Mouse (Mus musculus): Measurements from ENCODE around the gene Mup16.
A peak's percentile ranks its signal among the peaks of the same experiment; 100 is the strongest.
"Not testable (repeated sequence)": the region's sequence is repeated elsewhere in the genome, so short reads cannot be mapped to it uniquely, and the experiment has no call there.

Mup16 gene

DNA sequence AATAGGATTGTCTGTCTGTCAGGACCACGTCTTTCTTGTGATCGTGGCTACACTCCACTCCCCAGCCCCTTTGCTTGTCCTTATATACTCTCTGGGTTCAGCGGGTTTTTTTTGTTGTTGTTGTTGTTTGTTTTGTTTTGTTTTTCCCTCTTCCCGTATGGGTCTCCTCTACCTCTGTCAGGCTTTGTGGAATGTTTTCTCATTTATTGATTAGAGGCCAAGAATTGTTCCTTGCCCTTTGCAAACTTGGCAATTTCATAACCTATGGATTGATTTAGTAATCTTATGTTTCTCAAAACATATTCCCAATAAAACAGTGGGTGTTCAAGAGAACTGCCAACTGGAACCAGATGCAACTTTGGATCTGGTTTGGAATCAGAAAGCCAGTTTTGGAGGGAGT lies at the start of gene Mup16:
Mup16 (minus strand) TSS at position 101 of the 400 bp plus-strand sequence.
- not testable (repeated sequence) for DNase-seq

DNA sequence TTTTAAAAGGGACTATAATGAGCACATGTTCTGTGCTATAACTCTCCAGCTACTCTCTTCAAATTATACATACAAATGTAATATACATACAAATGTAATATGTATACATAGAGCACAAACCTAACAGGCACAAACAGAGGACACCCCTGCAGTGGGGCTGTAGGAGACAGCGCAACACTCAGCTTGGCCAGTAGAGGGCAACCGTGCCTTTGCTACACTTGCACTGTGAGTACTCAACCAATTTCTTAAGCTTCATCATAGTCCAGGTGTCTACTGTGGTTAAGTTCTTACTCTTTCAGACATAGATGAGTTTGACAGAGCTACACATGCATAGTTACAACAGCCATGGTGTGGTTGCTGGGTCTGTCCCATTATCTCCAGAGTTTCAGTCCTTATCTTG lies 36.6 kb upstream of the Mup16 start:
- peak; percentile 9 for DNase-seq

All from thymus, postnatal 4 days (tissue).